Mouse (Mus musculus) lung, postnatal 0 days (tissue): Measurements from ENCODE around the gene Sox6.

Experiments
- CTCF ChIP-seq: IDR thresholded peaks from 2 replicates; pipeline ENCODE4 v1.5.1; 2016; ENCODE audit warnings: antibody characterized with exemption, mild to moderate bottlenecking
- EP300 ChIP-seq: IDR thresholded peaks from 2 replicates; pipeline ENCODE4 v1.6.1; 2016; ENCODE audit warnings: antibody characterized with exemption, mild to moderate bottlenecking, control low read depth

DNA sequence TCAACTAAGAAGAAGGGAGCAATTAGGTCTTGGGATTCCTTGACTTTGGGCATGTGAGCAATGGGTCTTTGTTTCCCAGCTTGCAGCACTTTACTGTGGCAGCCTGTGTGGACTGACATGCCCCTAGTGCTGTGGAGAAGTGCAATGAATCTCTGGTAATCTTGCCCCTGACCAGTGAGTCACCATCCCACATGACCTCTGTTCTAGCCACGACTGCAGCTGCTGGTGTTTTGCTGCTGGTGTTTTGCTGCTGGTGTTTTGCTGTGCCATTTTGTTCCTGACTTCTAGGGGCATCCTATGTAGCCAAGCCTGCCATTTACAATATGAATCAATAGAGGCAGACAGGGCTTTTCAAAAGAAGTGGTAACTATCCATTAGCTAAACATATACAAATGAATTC lies 280.4 kb downstream of the Sox6 start:
- TF ChIP-seq CTCF (no peak), EP300 (no peak)
